Mouse (Mus musculus): ENCODE measurements around the gene Pls1. TPM values are rescaled to one million over a fixed set of nuclear protein-coding genes. Genes with fewer than 3 reads are reported as not detected.

Pls1 gene
- polyA plus RNA-seq, 1 experiment from 2014 or later, result 6.1 TPM

Other genes with a start within 250 kb of the Pls1 start
- gene Pcolce2, start 207.7 kb downstream of the Pls1 start, polyA plus RNA-seq (2015; fragmentation: Nextera tagmentation; extraction: Ambion mirVana), result 8.7 and 11.8 TPM in 2 replicates
- 2.9 and 3.3 TPM in 2 replicates for gene Trpc1, start 94.9 kb downstream of the Pls1 start, polyA plus RNA-seq (2015; fragmentation: Nextera tagmentation; extraction: Ambion mirVana)
- gene Atr, start 12.3 kb upstream of the Pls1 start, polyA plus RNA-seq (2015; fragmentation: Nextera tagmentation; extraction: Ambion mirVana), result 12.5 and 13.2 TPM in 2 replicates
- gene Xrn1, start 109.4 kb upstream of the Pls1 start, polyA plus RNA-seq (2015; fragmentation: Nextera tagmentation; extraction: Ambion mirVana), result 15.7 and 16.1 TPM in 2 replicates